Mouse (Mus musculus) R1 (cell line): ENCODE results near the gene Lonrf2.

Experiments
- DNase-seq: peaks from one replicate; pipeline ENCODE4 v3.0.0-alpha.2; 2018; ENCODE audit warnings: low read depth, low spot score

Lonrf2 gene

GRCm38 (mm10) chr1:38767812-38768211, 68.7 kb downstream of the Lonrf2 start:
- peak; percentile 71 for DNase-seq

GRCm38 (mm10) chr1:38766661-38767572, 69.6 kb downstream of the Lonrf2 start:
- peak; percentile 45 for DNase-seq

GRCm38 (mm10) chr1:38766254-38766653, 70.3 kb downstream of the Lonrf2 start:
- DNase-seq = no peak

- no peak for DNase-seq
These were observed 72.4 kb downstream of the Lonrf2 start for GRCm38 (mm10) chr1:38763960-38764613.

- no peak for DNase-seq
These were observed 76.1 kb downstream of the Lonrf2 start for GRCm38 (mm10) chr1:38760424-38760823.

- no peak for DNase-seq
These were observed 78.6 kb downstream of the Lonrf2 start for GRCm38 (mm10) chr1:38757791-38758403.

- DNase-seq = no peak
These were observed 92.6 kb downstream of the Lonrf2 start for GRCm38 (mm10) chr1:38743863-38744262.
